Mouse (Mus musculus) T-helper 17 cell (primary cell): Measurements from ENCODE around the gene Cytl1.

ENCODE experiments used
- in situ Hi-C, 2 experiments: fragments of 300-600 bp; cut with MboI, MseI; formaldehyde crosslinking; loops; 1 replicate in 1 of 2; 2 replicates in 1 of 2; pipeline ENCODE4 v1.15.1; 2025; ENCODE audit warnings: high pct_unique_total_duplicates in 2 of 2

Cytl1 gene

DNA sequence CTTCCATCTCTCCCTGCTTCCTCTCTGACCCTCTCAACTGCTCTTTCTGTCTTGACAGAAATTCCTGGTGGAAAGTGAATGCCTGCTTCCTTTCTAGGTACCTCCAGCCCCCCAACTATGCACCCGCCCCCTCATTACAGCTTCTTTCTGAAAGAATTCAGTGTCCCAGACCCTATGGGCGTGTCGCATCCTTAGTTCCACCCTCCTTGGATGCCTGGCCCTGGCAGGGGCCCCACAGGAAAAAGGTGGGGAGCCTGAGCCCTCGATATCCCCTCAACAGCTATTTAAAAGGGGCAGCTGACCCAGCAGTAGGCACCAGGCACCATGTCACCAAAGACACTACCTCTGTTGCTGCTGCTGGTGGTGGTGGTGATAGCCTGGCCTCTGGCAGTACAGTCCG is at the start of gene Cytl1:
Gene Cytl1 (plus strand): TSS at position 296 of the 400 bp plus-strand sequence.
- in situ Hi-C loops: no loop called here

DNA sequence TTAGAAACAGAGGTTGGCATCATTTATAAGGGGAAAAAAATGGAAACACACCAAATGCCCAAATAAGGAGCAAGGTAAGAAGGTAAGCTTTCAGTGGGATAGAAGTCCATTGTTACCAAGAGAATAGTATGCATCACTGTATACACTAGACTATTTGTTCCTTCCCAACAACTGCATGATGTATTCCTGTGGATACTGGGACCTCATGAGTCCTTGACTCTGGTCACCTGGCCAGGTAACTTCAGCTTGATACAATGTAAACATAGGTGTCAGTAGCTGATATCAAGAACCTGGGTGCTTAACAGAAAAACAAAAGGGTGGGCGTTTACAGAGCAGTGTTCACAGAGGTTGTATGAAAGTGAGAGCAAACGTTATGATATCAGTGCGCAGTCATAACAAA is 42.6 kb upstream of the Cytl1 start:
- in situ Hi-C loops: no loop called here

DNA sequence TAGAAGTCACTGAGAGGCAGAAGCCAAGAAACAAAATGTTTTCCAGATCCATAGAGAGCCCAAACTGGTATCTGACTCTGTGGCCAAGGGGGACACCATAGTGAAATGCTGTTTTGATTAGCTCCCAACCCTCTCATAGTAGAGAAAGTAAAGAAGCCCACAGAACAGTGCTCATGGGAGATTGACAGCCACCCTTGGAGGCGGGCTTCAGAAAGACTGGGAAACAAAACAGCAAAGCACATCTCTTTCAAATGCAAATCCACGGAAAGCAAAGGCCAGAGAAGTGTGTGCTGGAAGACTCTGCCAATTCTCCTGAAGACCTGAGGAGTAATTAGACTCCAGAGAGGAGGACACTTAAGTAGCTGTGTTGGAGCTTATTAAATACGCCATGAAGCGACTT is 39.5 kb upstream of the Cytl1 start:
- in situ Hi-C loops: no loop called here

DNA sequence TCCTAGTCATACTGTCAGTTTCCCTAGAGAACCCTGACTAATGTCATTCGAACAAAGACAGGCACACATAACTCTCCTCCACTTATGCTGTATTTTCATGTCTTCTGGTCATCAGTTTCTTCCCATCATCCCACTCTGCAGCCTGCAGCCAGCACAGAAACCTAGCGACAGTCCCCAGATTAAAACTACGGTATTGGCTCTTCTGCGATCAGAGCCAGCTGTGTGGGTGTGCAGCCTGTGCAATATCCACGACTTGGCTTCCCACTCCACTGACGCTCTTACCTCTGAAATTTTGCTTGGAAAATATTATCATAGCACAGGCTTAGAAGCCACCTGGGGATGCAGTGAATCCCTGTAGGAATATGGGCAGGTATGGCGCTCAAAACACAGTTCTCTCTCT is 38.0 kb upstream of the Cytl1 start:
- in situ Hi-C loops: no loop called here

DNA sequence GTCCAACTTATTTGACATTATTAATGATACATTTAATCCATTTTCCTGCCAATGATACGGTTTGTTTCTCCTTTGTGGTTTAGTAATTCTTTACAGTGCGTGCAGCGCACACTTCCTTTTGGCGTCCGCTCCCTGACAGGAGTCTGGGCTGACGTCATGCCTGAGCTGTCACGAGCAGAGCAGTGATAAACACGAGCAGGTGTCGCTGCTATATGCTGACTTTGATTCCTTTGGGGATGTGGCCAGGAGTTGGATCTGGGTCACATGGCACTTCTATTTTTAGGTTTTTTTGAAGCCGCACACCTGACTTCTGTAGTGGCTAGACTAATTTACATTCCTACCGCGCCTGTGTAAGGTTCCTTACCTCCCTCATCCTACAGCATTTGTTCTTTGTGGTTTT is 35.6 kb upstream of the Cytl1 start:
- in situ Hi-C loops: no loop called here

DNA sequence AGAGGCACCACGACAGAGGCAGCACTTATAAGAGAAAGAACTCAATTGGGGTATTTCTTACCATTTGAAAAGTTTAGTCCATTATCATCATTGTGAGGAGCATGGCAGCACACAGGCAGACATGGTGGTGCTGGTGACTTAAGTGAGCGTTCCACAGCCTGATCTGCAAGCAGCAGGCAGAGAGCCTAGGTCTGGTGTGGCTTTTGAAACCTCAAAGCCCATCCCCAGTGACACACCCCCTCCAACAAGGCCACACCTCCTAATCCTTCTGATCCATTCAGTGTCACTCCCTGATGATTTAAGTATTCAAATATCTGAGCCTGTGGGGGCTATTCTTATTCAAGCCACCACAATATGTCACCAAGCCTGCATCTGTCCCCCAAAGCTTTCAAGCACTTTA is 30.4 kb upstream of the Cytl1 start:
- in situ Hi-C loops: no loop called here

DNA sequence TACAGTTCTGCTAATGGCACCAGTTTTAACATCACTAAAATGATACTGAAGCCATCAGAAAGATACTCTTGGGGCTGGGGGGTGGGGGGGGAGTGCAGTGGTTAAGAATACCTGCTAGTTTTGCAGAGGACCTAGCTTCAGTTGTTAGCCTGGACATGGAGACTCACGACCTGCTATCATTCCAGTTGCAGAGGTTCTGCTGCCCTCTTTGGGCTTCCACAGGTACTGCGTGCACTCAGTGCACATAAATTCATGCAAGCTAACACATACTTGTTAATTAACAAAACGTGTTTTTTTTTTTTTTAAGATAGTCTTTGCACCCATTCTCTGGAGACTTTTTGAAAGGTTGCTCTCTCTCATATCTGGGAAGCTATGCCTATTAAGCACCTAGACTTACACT is 27.2 kb upstream of the Cytl1 start:
- in situ Hi-C loops: no loop called here

DNA sequence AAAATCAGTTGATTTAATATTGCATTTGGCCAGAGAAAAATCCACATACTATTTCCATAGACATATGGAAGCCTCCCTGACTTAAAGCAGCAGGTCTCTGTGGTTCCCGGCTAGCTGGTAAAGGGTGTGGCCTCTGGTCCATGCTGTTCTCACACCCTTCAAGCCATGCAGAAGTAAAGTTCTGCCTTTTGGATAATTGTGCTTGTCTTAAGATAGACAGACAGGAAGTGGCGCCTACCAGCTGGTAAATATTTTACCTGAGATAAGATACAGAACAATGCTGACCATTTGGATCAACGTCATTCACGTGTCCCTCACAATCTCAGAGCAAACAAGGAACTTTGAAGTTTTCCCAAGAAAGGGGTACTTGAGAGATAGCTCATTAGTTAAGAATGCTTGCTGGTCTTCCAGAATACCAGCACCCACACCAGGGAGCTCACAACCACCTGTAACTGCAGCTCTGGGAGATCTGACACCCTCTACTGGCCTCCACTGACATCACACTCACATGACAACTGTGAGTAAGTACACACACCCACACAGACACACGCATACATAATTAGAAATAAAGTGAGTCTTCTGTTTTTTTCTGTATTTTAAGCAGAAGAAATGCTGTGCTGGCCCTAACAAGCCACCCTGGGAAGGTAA is 25.9 kb upstream of the Cytl1 start:
- in situ Hi-C loops: no loop called here

DNA sequence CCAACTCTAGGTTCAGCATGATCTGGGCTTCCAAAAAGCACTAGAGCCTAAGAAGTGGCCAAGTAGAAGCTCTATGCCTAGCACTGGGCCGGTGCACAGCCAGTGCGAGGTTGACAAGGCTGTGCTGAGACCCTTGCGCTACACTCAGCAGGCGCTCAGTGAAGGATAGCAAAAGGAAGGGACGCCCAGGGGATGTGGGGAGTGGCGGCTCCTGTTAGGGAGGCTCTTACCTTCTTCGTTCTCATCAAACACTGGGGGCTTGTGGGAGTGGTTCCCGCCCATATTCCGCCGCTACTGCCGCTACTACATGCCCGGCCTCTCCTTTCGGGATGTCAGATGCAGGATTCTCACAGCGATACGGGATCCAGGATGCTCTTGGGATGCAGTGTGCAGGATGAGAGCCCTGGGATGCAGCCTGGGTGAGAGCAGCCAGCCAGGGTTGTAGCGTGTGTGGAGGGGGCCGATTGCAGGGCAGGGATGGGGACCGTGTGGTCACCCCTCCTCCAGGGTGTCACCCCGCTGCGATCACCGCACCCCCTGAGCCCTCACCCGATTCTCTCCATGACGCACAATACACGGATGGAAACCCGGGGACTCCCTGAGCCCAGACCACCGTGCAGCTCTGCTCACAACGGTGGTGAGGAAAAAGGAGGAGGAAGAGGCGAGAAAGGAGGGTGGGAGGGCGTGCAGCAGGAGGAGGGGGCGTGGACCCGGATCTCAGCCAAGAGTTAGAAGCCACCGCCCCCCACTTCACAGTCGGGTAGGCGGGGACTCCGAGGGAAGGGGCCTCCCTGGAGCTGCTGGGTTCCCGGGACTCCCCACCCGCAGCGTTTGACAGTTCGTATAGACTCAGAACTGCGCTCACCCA is 18.6 kb upstream of the Cytl1 start, which contains the start of gene Stk32b:
Gene Stk32b (minus strand): TSS at position 667 of the 868 bp plus-strand sequence.
- in situ Hi-C loops: loop anchor here in 1 of 2 experiments (10.0 kb wide), 1 partner anchor 412 kb away; no protein-coding TSS in a partner anchor

DNA sequence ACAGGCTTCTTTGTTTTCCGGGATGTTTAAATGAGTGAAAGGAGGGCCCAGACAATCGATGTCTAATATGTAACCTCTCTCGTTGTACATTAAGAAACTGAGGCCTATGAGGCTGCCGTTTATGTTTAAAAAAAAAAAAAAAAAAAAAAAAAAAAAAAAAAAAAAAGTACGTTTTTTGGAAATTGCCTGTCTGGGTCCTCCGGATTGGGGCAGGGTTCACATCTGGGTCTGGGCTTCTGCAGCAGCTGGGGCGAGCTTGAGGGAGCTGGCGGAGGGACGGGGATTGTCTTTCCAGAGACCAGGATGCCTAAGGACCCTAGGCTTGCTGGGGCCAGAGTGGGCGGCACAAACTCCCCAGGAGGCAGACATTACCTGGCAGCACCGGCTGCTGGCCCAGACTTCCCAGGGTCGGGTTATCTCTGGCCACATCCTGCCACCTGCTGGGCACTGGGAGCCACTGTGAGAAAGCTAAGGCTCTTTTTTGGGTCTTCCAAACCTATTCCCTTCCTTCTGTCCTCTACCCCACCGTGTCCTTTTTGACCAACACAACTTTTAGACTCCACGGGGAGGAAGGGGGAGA is 17.8 kb upstream of the Cytl1 start:
- in situ Hi-C loops: loop anchor here in 1 of 2 experiments (10.0 kb wide), 1 partner anchor 413 kb away; no protein-coding TSS in a partner anchor

DNA sequence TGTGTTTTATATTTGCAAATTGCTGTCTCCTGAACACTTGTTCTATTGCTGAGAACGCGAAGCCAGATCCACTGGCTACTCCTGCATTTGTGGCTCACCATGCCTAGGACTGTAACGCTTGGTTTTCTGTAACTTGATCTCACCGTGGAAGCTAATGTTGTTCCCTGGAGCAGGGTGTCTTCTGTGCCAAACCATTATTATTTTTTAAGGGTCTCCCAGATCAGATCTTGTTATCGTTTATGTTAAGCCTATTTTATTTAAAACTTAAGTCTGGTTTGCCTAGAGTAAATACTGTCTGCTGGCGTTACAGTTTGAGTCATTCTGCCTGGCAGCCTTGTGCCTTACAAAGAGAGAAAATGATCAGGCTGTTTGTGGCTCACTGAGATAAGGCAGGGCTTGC is 14.6 kb upstream of the Cytl1 start:
- in situ Hi-C loops: loop anchor here in 1 of 2 experiments (5.0 kb wide), 1 partner anchor 53 kb away; no protein-coding TSS in a partner anchor

DNA sequence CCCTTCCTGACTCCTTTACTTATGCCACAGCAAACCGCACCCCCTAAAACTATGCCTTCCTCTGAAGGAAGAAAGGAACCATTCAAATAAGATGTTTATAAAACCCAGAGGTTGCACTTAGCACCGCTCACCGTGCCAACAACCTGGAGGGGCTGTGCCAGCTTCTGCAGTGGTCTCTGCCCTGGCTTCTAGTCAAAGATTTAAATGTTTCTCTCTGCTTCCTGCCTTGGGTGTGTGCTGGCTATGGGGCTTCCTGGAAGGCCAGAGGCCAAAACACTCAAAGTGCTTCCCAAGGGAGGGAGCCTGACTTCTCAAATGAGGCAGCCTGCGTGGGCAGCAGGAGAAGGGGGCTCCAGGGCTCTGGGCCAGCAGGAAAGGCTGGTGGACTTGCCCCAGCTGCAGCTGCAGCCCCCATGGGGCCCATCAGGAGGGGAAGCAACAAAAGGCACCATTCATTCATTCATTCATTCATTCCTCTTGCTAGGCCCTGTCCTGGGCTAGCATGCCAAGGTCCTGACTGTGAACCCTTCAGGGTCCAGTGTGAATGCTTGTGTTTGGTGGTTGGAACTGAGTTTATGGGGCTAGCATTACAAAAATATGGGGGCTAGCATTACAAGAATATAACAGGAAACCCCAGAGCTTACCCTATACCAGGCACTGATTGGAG is 10.0 kb upstream of the Cytl1 start:
- in situ Hi-C loops: no loop called here

DNA sequence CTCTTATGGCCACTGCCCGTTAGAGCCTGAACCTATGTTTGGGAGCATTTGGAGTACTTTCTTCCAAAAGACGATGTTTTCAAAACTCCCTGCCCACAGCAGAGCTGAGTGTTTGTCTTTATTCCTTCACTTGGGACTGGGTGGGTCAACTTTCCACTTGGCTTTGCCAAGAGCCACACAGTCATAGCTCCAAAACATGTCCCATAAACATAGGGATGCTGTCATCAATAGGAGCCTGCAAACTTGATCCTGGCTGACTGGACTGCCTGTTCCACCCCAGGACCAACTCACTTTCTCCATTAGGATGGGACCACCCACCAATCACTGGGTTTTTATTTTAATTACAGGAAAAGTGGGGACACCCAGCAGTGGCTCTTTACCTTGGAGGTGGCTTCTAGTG is 4.5 kb upstream of the Cytl1 start:
- in situ Hi-C loops: no loop called here

DNA sequence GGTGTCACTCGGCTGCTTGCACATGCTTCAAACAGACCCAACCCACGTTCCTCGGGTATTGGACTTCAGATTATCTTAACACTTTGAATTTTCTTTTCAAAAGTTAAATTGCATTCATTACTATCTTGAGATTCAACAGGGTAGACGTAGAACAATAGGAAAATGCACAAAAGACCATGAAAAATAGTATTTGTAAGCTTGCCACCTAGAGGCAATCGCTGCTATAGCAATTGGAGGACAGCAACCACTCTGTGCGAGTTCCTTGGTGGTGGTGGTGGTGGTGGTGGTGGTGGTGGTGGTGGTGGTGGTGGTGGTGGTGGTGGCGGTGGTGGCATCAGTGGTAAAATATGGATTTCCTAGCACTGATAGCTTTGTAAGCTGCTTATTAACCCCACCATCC is 894 bp downstream of the Cytl1 start:
- in situ Hi-C loops: no loop called here

DNA sequence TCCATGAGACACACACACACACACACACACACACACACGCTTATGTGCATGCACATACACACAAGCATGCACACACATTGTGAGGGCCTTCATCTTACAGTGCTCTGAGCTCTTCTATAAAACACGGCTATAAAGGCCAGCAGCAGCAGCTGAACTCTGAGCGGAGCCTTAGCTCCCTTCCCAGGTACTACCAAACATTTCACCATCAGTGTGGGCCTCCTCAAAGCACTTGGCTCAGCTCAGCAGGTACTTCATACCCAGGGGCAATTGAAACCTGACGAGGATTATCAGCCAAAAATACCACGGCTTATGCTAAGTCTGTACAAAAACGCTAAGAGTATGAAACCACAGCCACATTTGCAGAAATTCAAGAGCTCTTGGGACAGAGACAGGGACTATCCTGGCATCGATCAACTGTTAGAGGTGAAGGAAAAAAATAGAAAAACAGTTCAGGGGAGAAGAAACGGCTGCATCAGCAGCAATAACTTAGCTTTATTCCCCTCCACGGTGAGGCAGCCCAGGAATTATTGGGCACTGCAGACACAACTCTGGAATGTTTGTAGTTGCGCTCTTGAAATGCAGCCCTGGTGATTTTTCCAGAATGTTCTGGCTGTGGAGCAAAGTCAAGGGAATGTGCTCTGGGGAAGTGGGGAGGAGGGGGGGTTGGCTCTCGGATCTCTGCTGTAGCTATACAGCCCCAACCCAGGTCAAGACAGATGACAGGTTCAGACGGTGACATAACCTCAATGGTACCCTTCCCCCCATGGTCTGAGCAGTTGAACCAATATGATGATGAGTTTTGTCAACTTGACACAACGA is 8.8 kb downstream of the Cytl1 start:
- in situ Hi-C loops: no loop called here

DNA sequence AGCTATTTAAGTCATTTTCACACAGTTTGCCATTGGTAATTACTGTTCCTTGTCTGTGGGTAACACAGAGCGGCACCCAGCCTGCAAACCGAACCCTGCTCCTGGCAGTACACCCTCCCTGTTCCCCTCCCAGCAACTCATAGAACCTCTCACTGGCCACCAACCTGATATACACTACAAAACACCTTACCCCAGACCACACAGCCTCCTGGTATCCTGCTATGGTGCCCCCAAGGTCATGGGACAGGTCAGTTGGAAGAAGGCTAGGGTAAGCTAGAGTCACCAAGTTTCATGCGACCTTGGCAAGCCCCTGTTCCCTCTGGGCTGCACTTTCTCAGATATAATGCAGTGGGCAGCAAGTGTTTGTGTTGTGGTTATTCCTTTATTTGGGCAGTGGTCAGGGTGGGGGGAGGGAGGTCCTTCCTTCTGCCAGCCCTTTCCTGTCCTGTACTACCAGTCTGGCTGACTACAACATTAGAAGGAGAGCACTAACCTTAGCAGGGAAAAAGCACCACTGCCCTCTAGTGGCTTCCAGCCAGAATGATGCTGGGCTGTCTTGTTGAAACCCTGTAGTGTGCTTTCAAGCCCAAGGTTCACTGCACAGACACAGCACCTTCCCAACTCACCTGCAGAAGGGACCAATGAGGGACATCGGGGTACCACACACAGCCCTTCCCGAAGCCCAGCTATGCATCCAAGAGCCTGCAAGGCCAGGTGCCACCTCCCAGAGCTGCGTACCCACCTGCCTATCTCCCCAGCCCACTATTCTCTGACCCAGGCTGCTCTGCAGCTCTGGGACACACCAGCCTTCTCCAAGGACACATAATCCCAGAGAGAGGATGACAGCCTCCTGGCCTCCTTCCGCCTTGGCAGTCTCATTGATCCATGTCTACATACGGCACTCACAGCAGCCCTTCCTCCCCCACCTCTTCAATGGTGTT is 17.0 kb downstream of the Cytl1 start:
- in situ Hi-C loops: no loop called here

DNA sequence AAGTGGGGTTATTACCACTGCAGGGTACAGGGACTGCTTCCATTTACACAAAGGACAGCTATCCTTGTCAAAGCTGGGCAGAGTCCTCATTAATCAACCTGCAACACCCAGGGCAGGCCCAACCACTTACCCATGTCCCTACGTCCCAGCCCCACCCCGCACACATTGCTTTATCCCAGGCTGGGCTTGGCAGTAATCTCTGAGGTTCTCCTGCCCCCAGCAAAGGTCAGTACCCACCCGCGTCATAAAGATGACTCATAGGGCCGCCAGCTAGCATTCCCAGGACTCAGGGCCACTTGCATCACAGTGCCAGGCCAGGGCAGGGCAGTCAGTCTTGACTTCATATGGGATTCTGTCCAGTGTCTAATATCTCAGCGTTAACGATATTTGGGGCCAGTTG is 18.0 kb downstream of the Cytl1 start:
- in situ Hi-C loops: no loop called here

DNA sequence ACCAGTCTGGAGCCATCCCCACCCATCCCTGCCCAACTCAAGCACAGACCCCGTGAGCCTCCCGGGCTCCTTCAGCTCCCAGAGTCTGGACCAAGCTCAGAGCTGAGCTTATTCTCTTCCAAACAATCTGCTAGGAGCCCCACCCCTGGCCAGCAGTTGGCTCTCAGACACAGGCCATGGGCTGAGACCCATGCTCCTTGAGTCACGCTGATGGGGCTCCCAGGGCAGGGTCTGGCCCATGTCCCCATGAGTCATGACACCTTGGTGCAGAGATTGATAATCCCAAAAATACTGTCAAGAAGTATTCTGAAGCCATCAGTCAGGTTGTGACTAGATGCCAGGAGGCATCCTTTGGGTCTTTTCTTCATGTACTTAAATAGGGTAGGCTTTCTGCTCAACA is 26.7 kb downstream of the Cytl1 start:
- in situ Hi-C loops: no loop called here

DNA sequence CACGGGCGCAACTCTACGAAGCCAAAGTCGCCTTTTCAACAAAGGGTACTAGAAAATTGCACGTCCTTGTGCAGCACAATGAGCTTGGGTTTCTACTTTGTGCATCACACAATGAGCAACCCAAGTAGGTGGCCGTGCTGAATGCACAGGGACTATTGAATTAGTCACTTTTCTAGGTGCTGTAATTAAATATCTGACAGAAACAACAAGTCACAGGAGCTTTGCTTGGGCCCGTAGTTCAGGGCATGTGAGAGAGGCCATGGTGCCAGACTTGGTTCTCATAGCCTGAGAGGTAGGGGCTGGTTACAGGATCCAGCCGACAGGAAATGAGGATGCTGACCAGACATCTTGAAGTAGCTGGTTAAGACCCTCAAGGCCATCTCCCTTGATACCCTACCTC is 30.5 kb downstream of the Cytl1 start:
- in situ Hi-C loops: no loop called here

DNA sequence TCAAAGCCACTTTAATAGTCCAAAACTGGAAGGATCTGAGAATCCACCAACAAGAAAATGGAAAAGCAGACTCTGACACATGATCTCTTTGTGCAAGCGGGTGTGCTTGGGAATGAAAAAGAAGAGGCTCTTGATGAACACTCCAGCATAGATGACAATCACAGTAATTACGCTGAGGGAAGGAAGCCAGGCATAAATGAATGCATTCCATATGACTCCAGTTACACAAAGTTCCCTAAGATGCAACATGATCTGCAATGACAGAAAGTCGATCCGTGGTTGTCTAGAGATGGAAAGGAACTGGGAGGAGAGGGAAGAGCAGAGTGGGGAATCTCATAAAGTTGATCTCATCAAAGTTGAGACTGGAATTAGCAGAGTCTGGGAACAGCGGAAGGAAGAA is 31.9 kb downstream of the Cytl1 start:
- in situ Hi-C loops: no loop called here
